20 mouse cellular contexts compared by ENCODE assay signal in genomic region chr6:78570000-78570597, GRCm38 (mm10).
"Had no signal": no experiment of that assay in that cellular context is flagged by ENCODE, and none has a peak within 500 bp of the region (broad histone marks: within the 10 kb centered on the region; RNA-seq: fewer than 3 reads in every experiment).

No protein-coding gene starts in this region.

- H3K4me1 ChIP-seq: liver, embryonic 13.5 days; liver, embryonic 15.5 days; lung, embryonic 15.5 days; megakaryocyte, embryonic 14.5 days; midbrain, embryonic 13.5 days; midbrain, embryonic 15.5 days; neural tube, embryonic 13.5 days; stomach, embryonic 15.5 days had no signal

- H3K4me2 ChIP-seq: liver, embryonic 11.5 days; liver, embryonic 13.5 days; liver, embryonic 15.5 days; lung, embryonic 15.5 days; midbrain, embryonic 13.5 days; midbrain, embryonic 15.5 days; neural tube, embryonic 13.5 days; stomach, embryonic 15.5 days had no signal

- DNase-seq: liver, embryonic 13.5 days; liver, postnatal 0 days; lung, adult 2 months; lung, postnatal 14 days; lung, postnatal 36 days; right cerebral cortex, postnatal 14 days; thymus, adult 2 months; thymus, postnatal 25 days; thymus, postnatal 4 days had no signal

- H3K9ac ChIP-seq: liver, embryonic 13.5 days; liver, embryonic 15.5 days; liver, postnatal 0 days; lung, embryonic 15.5 days; midbrain, embryonic 13.5 days; midbrain, embryonic 15.5 days; neural tube, embryonic 13.5 days; stomach, embryonic 15.5 days had no signal

- H3K36me3 ChIP-seq: liver, embryonic 13.5 days; liver, embryonic 15.5 days; lung, embryonic 15.5 days; midbrain, embryonic 13.5 days; midbrain, embryonic 15.5 days; neural tube, embryonic 13.5 days; stomach, embryonic 15.5 days had no signal

- H3K27ac ChIP-seq: liver, embryonic 13.5 days; liver, embryonic 15.5 days; lung, embryonic 15.5 days; macrophage; midbrain, embryonic 13.5 days; midbrain, embryonic 15.5 days; neural tube, embryonic 13.5 days; stomach, embryonic 15.5 days; stomach, postnatal 0 days had no signal

- ATAC-seq: liver, postnatal 0 days; lung, postnatal 0 days; midbrain, embryonic 13.5 days; midbrain, embryonic 15.5 days had no signal

- H3K27me3 ChIP-seq: liver, embryonic 13.5 days; liver, embryonic 15.5 days; lung, embryonic 15.5 days; megakaryocyte, embryonic 14.5 days; midbrain, embryonic 13.5 days; midbrain, embryonic 15.5 days; neural tube, embryonic 13.5 days; stomach, embryonic 15.5 days had no signal

- H3K4me3 ChIP-seq: liver, embryonic 13.5 days; liver, embryonic 15.5 days; lung, embryonic 15.5 days; megakaryocyte, embryonic 14.5 days; midbrain, embryonic 13.5 days; midbrain, embryonic 15.5 days; neural tube, embryonic 13.5 days; stomach, embryonic 15.5 days had no signal

- H3K9me3 ChIP-seq: liver, embryonic 13.5 days; liver, embryonic 15.5 days; lung, embryonic 15.5 days; megakaryocyte, embryonic 14.5 days; midbrain, embryonic 13.5 days; midbrain, embryonic 15.5 days; neural tube, embryonic 13.5 days; stomach, embryonic 15.5 days had no signal
